Mouse (Mus musculus) cerebellum, adult 18-20 months (tissue): Measurements from ENCODE around the gene 4930503B20Rik.
A peak's percentile ranks its signal among the peaks of the same experiment; 100 is the strongest.

Experiments used
- DNase-seq, 2 experiments: peaks; one replicate each; pipeline ENCODE4 v3.0.0; 2021

Gene 4930503B20Rik

GRCm38 (mm10) chr3:146651217-146651616, at the start of gene 4930503B20Rik:
Gene 4930503B20Rik (minus strand): TSS chr3:146651317.
- no peak for DNase-seq

GRCm38 (mm10) chr3:146700051-146700450, 48.9 kb upstream of the 4930503B20Rik start:
- no peak for DNase-seq

GRCm38 (mm10) chr3:146698982-146699381, 47.9 kb upstream of the 4930503B20Rik start:
- no peak for DNase-seq

GRCm38 (mm10) chr3:146692547-146692946, 41.4 kb upstream of the 4930503B20Rik start:
- no peak for DNase-seq

GRCm38 (mm10) chr3:146687121-146687725, 36.1 kb upstream of the 4930503B20Rik start:
- no peak for DNase-seq

- DNase-seq: no peak
Measured at GRCm38 (mm10) chr3:146686428-146686827, 35.3 kb upstream of the 4930503B20Rik start.

DNA sequence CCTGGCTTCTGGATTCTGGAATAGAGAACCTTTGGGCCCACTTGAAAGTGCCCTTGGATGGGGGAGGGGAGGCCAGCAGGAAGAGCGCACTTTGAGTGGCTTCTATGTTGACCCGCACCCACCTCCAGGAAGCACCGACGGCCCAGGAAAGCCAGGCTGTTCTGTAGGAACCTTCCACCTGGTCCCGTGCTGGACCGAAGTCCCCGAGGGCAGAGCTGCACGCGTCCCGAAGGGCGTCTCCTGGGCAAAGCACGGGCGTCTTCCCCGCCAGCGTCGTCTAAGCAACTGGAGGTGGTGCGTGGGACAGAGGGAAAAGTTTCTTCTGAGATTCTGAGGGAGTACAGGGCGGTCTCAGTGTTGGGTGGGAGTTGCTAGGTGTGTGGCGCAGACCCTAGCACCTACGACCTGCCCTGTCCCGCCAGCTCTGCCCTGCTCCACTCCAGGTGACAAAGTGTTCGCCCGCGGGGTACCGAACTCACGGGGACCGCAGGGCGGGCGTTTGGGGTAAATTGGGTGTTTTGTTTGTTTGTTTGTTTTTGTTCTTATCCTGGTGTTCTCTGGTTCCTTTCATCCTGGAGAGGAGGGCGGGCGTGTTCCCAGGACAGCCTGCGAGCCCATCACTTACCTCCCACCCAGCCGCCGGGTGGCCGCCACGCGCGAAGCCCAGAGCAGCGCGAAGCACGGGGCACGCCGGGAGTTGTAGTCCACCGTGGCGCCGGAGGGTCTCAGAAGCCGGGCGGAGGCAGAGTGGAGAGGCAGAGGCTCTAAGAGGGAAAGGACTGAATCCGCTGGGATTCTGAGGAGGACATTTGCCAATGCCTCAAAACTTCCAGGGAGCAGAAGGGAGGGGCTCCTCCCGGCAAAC, 33.9 kb upstream of the 4930503B20Rik start, which contains the start of gene Samd13:
Samd13 (minus strand) TSS at position 782 of the 865 bp plus-strand sequence.
- peak in 1 of 2 experiments; percentile 15 for DNase-seq

- no peak for DNase-seq
Measured at GRCm38 (mm10) chr3:146683095-146683494, 32.0 kb upstream of the 4930503B20Rik start.

GRCm38 (mm10) chr3:146682140-146682651, 31.1 kb upstream of the 4930503B20Rik start:
- peak; percentile 16 to 34 for DNase-seq

DNA sequence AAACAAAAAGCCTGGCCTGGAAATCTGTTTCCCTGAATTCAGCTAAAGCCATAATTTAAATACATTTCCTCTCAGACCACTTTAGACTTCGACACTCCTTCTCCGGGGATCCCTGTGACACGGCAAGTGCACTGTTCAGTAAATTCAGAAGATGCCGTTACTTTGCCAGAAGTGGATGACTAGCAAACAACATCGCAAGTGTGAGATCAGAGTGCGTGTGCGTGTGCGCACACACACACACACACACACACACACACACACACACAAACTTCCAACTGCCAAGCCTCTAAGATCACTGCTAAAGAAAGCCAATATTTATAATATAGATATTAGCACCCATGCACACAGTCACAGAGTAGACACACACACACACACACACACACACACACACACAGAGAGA, 30.6 kb upstream of the 4930503B20Rik start:
- DNase-seq: no peak

DNA sequence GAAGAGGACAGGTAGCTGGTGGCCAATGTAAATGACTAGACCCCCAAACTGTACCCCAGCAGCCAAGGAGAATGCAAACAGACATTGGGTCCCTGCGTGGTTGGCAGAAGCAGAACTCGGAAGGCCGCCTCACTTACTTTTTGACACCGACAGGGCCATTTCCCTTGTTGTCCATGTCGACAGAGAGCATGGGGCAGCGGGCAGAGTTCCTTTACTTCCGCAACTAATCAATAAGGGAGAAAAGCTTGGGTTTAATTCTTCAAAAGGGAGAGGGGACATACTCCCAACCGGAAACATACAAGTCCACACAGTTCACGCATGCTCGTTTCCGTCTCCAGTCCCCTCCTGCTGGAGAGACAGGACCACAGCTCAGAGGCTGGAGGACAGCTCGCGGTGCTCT, 29.5 kb upstream of the 4930503B20Rik start:
- DNase-seq: no peak

DNA sequence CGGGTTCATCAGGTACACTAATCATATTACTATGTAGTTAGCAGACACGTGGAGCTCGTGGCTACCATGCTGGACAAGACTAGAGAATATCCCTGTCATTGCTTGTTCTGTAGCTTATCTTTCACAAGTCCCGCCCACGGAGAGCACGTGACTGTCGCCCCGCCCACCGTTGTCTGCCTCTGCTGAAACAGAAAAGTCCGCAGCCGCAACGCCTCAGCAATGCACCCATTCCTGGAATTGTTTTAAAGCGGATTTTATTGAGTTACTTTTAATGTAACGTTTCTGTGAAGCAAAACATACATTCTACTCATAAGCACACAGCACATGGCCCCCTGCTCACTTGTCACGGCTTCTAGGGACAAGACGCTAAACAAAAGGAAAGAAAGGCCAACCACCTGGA, 28.5 kb upstream of the 4930503B20Rik start:
- DNase-seq: no peak

DNA sequence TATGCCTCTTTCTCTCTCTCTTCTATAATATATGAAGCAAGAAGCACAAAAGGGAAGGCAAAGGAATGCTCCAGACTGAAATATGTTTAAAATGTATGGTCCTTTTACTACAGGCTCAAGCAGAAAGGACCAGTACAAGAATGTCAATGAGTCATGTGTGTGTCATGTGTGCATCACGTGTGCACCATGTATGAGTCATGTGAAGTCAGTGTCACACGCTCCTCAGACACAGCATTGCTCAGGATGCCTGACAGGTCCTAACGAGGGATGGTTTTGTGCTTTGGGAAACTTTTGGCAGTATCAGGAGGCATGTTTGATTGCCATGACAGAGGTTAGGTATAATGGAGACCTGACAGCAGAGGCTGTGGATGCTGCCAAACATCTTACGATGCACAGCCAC, 25.1 kb upstream of the 4930503B20Rik start:
- no peak for DNase-seq

DNA sequence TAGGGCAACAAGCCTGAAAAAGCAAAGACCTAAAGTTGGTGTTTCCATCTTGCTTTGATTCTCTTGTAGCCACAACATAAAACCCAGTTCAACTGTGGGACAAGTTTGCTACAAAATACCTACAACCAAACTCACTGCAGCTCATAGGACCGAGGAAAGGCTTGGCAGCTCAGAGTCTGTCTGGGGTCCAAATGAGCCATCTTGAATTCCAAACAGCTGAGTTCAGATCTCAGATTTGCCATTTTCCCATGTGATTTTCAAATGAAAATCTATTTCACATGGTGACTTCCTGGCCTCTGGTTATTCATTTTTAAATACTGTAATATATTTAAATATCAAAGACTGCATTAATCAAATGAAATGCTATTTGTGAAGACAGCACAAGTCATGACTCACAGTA, 24.0 kb upstream of the 4930503B20Rik start:
- no peak for DNase-seq

- no peak for DNase-seq
Measured at GRCm38 (mm10) chr3:146671121-146671520, 20.0 kb upstream of the 4930503B20Rik start.

GRCm38 (mm10) chr3:146661907-146662306, 10.8 kb upstream of the 4930503B20Rik start:
- no peak for DNase-seq

DNA sequence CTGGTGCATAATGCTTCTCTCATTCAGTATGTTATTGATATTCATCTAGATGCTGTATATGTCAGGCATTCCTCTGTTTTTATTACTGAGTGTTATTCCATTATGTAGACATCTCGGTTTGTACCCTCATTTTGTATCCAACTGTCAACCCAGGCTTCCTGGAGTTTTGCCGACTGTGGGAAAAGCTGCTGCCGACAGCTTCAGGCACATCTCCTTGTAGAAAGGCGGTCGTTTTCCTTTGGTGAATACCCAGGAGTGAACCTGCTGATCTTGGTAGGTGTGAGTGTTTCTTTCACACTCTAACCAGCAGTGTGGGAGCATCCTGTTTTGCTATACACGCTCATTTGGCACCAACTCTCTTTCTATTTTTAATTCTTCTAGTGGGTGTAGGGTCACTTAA, 9.9 kb upstream of the 4930503B20Rik start:
- DNase-seq: no peak

GRCm38 (mm10) chr3:146659321-146659720, 8.2 kb upstream of the 4930503B20Rik start:
- DNase-seq: peak; percentile 61 to 68

GRCm38 (mm10) chr3:146658061-146658639, 7.0 kb upstream of the 4930503B20Rik start:
- no peak for DNase-seq

- DNase-seq: no peak
Measured at GRCm38 (mm10) chr3:146657433-146657832, 6.3 kb upstream of the 4930503B20Rik start.

DNA sequence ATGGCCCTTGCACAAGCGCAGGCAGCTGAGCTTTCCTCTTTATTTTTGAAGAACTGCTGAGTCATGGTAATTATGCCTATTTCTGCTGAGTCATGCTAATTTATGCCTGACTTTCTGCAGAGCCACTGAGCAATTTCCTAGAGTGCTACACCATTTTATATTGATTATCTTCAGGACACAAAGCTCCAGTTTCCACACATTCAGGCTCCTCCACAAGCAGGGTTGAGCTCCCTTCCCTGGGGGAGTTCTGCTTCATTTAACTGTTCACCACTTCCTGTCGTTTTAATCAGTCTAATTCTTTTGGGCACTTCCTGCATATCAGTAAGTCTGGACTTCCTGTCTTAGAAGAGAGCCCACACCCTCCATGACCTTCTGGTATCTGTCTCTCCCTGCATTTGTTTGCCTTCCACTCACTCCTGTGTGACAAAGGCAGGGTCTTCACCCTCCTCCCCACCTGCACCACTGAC, 4.0 kb upstream of the 4930503B20Rik start:
- DNase-seq: no peak

- no peak for DNase-seq
Measured at GRCm38 (mm10) chr3:146653692-146654091, 2.6 kb upstream of the 4930503B20Rik start.

GRCm38 (mm10) chr3:146652431-146652830, 1.3 kb upstream of the 4930503B20Rik start:
- no peak for DNase-seq
